Mouse (Mus musculus) mature B cell (primary cell): ENCODE data around the gene Yy1.
"Not testable (repeated sequence)": the region's sequence is repeated elsewhere in the genome, so short reads cannot be mapped to it uniquely, and the experiment has no call there.

Experiments used
- in situ Hi-C: fragments of 300-500 bp; cut with MboI; formaldehyde crosslinking; loops from 2 replicates; pipeline ENCODE4 v1.14.3; 2019

Gene Yy1

DNA sequence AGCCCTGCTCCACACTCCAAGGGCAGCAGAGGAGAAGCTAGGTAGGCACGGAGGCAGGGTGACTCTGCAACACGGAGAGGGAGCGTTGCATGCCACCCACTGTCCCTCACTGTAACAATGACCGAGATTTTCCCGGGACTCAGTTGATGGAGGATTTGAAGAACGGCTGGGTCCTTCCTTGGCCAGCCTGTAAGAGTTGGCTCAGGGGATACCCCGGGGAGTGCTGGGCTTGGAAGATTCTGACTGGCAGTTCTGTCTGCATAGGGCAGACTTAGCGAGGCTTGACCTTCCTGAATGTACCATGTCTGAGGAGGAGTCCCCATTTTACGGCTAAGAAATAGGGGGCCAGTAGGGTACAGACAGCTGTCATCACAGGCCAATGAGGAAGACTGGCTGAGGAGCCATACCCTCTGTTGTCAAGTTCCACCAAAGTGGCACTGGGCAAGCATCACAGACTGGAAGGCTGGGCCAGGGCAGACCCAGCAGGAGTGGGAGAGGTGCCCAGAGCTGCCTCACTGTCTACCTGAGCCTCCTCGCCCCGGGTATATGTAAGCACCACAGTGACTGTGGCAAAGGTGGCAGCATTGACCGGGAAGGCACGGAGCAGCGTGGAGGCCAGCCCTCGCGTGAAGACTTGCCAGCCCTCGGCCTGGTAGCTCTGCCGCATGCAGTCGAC, 33.6 kb downstream of the Yy1 start:
- in situ Hi-C loops = no loop called here

DNA sequence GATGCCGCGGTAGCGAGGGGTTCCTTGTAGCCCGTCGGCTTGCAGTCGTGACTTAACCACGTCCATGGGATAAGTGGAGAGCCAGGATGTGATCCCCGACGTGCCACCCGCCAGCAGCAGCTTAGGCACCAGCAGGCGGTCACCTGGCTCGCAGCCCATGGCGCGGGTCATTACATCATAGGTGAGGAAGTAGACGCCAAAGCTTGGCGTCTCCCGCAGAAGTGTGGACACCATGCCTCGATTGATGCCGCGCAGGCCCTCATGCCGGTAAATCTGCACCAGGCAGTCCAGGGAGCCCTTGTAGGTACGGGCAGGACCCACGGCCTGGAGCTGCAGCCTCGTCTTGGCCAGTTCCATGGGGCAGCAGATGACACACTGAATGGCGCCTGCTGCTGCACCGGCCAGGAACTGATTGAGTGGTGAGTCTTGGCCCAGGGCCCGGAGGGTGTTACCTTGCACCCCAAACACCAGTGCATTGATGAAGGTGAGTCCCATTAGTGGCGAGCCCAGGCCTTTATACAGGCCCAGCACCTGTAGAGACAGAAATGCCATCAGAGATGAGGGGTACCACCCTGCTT, 34.3 kb downstream of the Yy1 start:
- in situ Hi-C loops = no loop called here

DNA sequence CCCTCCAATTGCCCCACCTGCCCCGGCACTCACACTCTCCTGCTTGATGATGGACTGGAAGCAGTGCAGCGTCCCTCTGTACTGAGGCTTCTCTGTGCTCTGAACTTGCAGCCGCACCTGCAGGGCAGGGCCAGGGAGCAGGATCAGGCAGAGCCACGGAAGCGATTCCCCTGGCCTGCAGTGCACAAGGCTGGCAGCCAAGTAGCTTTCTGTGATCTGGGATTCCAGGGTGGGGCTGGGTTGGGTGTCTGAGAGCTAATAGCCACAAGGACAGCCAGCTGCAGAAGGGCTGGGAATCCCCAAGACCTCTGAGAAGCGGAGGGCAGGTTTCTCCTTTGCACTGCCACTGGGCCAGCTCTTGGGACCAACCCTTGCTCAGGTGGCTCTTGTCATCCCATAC, 34.9 kb downstream of the Yy1 start:
- in situ Hi-C loops = no loop called here

DNA sequence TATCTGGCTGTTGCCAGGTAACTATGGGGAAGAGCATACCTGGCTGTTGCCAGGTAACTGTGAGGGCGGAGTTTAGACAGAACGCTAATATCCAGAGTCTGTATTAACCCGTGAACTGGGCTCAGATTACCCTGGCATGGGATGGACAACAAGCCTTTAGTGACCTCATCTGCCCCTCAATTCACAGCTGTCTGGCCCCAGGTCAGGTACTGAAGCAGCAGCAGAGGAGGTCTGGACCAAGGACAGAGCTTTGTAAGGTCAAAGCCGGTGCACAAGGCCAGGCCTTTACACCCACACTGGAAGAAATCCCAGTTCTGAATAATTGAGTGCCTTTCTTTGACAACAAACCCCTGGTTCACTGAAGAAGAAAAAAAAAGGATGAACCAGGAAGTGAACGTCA, 36.9 kb downstream of the Yy1 start:
- in situ Hi-C loops = no loop called here

DNA sequence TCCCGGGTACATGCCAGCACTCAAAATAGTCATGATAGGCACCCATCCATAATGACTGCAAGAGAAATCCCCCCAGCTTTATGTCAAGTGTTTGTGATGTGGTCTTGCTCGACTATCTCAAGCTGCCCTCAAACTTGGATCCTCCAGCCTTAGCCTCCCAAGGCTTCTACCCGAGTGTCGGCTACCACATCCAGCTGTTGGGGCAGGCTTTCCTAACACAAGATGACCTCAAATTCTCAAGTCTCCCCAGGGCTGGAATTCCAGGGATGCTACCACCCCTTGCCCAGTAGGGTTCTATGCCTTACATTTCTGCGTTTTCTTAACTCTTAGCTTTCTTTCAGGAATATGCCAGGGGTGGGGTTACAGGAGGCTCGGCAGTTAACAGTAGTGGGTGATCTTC, 37.6 kb downstream of the Yy1 start:
- in situ Hi-C loops = no loop called here

DNA sequence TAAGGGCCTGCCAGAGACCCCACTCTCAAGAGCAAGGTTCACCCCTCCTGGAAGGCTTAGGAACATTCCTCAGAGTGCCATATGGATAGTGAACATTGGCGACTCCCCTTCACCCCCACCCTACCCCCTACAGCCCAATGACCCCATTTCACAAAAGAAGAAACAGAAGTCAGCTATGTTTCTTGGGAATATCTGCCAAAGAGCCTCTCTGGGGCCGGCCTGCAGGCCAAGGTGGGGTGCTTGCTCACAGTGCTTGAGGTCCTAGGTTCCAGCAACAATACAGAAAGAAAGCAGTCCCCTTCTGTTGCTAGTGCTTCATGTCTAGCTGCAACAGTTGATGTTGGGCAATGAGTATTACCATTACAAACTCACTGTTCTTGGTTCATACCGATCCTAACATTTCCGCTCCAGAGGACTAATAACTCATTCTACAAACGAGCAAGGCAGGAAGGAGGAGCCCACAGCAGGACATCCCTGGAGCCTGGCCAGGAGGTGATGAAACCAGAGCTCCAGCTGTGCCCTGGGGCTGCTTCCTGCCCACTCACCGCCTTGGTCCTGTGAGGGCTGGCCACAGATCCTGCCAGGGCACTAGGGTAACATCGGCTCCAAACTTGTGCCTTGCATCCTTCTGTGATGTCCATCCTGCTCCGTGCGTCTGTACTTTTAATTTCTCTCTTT, 39.3 kb downstream of the Yy1 start:
- in situ Hi-C loops = no loop called here

DNA sequence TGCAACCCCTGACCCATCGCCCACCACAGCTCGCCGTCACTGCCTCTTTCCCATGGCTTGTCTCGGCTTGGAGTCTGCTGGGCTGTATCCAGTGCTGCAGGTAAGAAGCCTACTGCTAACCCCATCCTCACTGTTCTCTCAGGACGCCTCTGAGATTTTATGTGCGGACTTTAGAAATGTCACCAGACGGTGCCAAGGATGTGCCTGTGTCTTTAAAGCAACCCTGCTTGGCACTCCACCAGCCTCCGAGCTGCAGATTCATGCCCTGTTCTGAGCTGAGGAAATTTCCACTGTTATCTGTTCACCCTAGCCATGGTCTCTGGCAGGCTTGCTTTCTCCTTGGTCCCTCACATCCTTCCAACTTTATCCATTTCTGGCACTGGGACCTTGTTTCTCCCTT, 40.1 kb downstream of the Yy1 start:
- in situ Hi-C loops = no loop called here

DNA sequence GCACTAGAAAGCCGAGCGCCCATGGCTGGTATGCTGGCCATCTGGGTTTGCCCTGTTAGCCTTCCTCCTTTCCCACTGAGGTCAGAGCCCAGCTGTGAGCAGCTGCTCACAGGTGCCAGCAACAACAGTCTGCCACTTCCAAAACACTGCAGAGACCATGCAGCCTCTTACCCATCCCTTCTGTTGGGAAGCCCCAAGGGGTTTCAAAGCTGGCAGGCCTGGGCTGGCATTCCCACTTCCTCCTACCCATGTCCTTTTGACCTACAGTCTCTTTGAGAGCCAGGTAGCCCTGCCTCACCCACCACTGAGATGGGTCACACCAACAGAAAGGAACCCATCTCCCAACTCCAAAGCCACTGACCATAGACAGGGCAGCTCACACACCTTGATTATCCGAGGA, 40.6 kb downstream of the Yy1 start:
- in situ Hi-C loops = no loop called here

DNA sequence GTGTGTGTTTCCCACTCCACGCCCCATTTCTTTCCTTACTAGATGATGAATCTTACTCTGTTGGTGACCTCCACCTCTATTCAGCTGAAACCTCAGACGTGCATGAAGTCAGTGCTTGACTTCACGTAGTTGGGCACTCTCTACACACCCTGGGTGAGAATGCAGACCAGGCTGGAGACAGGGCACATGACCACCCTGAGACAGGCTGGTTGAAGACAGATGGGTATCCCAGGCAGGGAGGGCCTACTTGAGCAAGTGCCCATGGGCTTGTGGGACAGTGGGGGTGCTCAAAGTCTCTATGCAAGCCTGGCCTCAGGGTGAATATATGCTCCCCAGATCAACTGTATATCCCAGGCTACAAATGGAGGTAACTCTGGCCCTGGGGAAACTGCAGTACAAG, 41.6 kb downstream of the Yy1 start:
- in situ Hi-C loops = no loop called here

DNA sequence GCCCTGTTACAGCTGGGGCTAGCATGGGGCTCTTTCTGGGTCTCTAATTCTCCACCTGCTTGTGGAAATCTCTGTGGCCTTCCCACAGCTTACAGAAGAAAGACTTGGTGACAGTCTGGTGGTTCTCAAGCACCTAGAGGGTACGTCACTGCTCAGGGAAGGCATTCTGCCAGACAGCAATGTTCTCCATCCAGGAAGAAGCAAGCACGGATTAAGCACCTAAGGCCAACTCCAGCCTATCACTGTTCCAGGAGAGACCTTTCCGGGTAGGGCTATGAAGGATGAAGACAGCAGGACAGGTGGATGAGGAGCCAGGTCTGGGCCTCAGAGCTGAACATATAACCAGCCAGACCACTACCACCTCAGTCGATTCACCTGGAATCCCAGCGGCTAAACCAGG, 42.0 kb downstream of the Yy1 start:
- in situ Hi-C loops = no loop called here

DNA sequence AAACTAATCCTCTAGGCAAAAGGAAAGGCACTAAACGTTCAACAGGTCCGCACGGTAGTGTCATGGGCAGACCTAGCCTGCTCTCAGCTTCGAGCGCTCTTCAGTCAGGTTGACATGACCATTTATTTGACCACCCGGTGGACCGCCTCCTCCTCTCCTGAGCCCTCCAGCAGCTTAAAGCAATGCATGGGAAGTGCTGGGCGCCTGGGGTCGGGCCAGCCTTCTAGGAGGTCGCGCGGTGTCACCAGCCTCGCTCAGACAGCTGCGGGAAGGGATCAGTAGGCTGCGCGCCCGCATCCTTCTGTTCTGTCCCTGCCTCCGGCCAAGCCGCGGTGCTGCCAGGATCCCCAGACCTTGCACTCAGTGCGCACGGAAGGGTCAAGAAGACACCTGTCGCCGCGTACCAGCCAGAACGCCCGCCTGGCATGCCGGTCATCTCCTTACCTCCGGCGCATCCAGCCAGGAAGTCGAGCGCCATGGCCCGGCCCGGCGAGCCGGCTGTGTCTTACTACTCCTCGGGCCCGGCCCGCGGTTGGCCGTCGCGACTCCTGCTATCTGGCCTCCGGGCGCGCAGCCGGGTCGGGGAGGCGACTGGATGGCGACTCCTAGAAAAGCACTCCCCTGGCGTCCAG, 42.6 kb downstream of the Yy1 start:
- in situ Hi-C loops = no loop called here

DNA sequence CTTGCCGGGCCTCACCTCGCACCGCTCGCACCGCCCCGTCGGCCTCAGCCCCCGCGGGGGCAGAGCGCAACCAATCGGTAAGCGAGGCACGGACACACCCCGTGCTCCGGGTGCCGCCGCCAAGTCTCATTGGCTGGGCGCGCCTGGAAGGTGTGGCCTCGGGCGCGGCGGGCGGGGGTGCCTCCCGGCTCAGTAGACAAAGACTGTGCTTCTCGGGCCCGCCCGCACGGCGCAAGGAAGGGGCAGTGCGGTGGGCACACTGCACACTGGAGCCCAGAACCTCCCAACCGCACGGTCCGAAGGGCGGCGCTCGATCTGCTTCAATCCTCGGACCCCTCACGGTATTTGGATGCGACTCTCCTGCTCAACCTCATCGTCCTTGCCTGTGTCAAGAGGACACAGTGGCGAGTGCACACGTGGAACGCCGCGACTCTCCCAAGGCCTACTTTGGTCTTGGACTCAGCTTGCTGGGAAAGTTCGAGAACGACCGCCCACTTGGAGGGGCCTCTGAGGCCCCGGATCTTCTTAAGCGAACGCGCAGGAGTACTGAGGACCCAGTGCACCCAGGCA, 43.2 kb downstream of the Yy1 start, which contains the start of the genes Slc25a29 and Slc25a47:
Slc25a29 (minus strand) TSS at position 44 of the 570 bp plus-strand sequence.
Slc25a47 (plus strand) TSS at position 207 of the 570 bp plus-strand sequence.
- in situ Hi-C loops = no loop called here

DNA sequence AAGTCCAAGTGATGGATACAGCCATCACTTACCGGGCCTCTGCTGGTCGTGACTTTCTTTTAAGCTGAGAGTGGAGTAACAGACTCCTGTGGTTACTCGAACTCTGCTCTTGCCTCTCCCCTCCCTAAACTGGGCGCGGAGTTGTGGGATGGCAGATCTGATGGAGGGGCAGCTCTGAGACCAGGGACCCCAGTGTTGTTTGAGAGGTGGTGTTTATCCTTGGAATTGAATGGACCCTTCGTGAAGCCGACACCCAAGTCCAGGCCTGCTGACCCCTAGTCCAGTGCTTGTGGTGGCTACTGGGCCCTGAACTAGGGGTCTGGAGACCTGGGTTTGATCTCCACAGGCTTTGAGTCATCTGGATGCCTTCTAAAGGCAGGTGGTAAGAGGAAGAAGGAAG, 43.9 kb downstream of the Yy1 start:
- in situ Hi-C loops = no loop called here

DNA sequence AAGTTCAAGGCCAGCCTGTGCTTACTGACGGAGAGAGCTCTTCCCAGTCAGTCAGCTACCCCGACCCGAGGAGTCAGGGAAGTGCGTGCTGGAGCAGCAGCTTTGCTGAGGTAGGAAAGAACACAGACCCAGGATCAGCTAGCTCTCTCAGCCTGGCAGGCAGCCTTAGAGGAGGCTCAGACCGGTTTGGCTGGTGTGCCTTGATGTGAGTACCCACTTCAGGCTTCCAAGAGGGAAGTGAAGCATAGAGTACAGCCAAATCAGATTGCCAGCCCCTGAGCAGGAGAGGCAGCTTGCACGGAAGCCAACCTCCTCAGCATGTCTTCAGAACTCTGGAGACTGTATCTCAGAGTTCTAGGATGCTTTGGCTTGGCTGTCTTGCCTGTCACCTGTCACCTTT, 48.4 kb downstream of the Yy1 start:
- in situ Hi-C loops = no loop called here

DNA sequence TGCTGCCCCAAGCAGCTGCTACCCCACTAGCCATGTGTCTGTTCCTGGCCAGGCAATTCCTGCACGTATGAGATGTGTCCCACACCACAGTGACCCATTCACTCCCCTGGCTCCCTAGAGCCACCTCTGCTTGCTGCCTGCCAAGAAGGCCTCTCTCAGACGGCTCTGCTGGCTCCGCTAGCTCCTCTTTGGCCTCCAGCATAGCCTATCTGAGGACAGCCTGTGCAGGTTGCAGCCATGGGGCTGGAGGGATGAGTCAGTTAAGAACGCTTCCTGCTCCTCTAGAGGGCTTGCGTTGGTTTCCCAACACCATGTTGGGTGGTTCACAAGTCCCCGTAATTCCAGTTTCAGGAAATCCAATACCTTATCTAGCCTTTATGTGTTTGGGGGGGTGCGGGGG, 49.9 kb downstream of the Yy1 start:
- in situ Hi-C loops = no loop called here

DNA sequence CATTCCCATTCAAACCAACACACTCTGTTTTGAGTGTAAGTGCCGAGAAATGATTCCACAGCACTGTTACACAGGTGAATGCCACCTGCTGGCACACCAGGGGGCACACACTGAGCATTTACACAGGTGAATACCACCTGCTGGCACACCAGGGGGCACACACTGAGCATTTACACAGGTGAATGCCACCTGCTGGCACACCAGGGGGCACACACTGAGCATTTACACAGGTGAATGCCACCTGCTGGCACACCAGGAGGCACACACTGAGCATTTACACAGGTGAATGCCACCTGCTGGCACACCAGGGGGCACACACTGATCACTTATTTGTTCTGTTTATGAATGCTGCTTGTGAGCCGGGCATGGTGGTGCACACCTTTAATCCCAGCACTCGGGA, 55.3 kb downstream of the Yy1 start:
- in situ Hi-C loops = not testable (repeated sequence)

DNA sequence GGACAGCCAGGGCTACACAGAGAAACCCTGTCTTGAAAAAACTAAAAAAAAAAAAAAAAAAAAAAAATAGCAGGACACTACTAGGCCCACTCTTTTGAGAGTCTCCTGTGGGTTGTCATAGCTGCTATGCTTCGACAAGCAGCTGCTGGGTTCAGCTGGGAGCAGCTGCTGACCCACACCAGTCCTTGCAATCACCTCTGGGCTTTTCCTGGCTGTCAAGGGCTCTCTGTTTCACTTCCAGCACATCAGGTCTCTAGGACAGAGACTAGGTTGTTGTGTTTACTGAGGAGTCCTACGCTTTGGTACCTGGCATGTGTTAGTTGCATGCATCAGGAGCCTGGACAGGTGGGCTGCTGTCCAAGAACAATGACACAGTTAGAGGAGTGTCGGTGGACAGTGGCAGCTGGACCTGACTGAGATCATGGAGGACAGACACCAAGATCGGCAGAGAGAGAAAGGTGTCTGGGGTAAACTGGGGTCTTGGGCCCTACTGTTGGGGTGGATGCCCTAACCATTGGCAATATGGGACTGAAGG, 56.8 kb downstream of the Yy1 start:
- in situ Hi-C loops = no loop called here

DNA sequence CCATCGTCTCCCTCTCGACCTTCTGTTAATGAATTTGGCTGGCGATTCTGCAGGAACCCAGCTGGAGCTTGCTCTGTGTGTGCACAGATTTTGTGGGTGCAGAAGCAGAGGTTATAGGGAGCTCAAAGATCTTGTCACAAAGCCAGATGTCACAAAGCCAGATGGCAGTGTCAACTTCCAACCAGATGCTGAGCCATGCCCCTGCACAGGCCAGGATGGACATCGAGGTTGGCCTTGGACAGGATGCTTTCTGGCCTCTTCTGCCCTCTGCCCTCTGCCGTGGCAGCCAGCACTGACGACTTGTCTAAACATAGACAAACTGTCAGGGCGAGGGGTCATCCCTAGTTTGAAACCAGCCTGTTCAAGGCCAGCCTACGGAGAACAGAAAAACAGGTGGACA, 57.4 kb downstream of the Yy1 start:
- in situ Hi-C loops = no loop called here

DNA sequence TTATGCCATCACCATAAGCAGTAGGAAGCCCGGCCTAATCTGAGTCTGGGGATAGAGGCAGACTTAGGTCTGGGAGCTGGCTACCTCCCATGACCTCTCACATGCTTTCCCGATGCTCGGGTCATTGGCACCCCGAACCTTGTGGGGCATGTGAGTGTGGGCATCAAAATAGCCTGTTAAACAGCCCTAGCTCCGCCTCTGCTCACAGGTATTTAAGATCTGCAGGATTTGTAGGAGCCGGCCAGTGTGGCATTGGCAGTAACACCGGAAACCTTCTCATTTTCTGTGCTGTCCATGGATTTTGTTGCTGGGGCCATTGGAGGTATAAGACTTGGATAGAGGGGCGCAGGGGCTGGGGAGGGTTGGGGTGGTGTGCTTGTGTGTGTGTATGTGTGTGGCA, 58.1 kb downstream of the Yy1 start:
- in situ Hi-C loops = no loop called here

DNA sequence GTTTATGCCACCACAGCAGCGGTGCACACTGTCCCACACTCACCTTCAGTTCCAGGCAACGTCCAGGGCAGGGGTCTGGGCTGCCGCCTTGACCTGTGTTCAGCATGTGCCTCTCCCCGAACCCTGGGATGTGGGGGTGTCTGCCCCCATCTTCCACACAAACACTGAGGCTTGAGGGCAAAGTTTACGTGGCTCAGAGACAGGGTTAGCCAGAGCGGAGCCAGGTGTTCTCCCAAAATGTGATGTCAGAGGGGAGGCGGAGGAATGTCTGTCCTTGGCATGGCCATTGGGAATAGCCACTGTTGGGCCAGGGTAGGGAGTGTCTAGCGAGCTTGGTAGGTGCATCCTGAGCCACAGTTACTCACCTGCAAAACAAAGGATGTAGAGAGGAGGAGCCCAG, 60.0 kb downstream of the Yy1 start:
- in situ Hi-C loops = no loop called here

DNA sequence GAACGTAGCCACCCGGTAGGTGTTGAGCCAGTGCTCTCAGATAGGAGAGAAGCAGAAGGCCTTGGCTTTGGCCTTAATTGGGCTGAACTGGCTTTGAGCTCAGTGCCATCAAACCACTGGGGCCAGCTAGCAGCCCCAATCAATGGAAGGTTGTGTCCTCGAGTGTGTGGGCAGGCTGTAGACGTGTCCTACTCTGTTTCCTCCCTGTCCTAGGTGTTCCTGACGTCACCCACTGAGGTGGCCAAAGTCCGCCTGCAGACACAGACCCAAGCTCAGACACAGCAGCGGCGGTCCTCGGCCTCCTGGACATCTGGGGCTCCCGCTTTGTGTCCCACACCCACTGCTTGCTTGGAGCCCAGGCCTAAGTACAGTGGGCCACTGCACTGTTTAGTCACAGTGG, 62.3 kb downstream of the Yy1 start:
- in situ Hi-C loops = no loop called here

DNA sequence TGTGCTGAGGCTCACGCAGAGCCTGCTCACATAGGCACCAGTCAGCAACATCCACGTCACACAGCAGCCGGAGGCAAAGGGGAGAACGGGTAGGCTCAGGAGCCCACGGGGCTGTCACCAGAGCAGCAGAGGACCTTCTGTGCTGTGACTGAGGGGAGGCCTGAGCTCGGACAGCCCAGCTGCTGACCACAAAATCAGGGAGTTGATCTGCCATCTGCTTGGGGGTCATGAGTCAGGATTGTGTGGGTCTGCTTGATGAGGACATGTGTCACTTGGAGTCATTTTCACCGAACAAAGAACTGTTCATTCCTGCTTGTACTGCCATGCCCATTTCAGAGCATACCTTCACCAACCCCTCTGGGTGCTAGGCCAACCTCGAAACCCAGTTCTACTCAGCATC, 63.4 kb downstream of the Yy1 start:
- in situ Hi-C loops = no loop called here
